Mouse (Mus musculus) erythroid progenitor cell, adult 5-6 weeks (primary cell): ENCODE data around the gene Gm2956. TPM values are rescaled to one million over a fixed set of nuclear protein-coding genes. Genes with fewer than 3 reads are reported as not detected.
"Not testable (repeated sequence)": the region's sequence is repeated elsewhere in the genome, so short reads cannot be mapped to it uniquely, and the experiment has no call there.

Experiments
- ATAC-seq: replicated peaks from 2 replicates; pipeline ENCODE4 v1.8.0; 2016; ENCODE audit warnings: moderate number of reproducible peaks, mild to moderate bottlenecking, moderate TSS enrichment, inconsistent platforms; ENCODE audit not compliant: poor library complexity, low FRiP score, severe bottlenecking
- total RNA-seq, 2 experiments: library from RNA; stranded (forward) in 1 of 2; stranded (reverse) in 1 of 2; fragments of 150-400 nt in 1 of 2; fragments of 186-747, 209-891 nt in 1 of 2; gene quantifications; 2 replicates each; pipeline versions ENCODE4 v1.2.3 to v1.2.4; 2015 to 2017; ENCODE audit warnings: low replicate concordance in 2 of 2

Gene Gm2956
- total RNA-seq (2015; ENCODE audit: low replicate concordance) (not detected in 2 replicates), total RNA-seq (2017; ENCODE audit: low replicate concordance) (not detected in 2 replicates)

DNA sequence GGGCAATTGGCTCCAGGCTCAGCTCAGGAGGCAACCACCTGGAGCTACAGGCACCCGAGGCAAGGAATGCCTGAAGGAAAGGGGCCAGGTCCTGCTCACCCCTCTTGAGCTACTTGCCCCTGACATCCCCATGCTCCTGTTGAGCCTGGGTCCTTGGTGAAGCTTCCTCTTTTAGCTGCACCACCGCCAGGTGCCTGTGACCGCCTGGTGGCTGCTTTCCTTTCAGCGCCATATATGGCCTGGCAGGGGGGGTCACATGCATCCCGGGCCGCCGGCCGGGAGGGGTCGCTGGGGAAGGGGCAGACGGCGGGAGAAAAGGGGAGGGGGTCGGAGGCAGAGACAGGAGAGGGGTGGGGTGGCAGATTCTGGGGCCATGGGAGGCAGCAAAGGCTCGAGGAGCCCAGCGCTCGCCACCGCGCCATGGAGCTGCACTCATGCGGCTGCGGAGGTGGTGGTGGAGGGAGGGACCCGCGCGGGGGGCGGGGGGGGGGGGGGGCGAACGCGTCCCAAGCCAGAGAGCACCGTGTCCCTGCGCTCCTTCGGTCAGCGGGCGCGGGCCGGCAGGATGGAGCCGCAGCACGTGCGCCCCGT, at the start of gene Gm2956:
TSS of gene Gm2956 (plus strand) at position 541 of the 591 bp plus-strand sequence.
- not testable (repeated sequence) for ATAC-seq

DNA sequence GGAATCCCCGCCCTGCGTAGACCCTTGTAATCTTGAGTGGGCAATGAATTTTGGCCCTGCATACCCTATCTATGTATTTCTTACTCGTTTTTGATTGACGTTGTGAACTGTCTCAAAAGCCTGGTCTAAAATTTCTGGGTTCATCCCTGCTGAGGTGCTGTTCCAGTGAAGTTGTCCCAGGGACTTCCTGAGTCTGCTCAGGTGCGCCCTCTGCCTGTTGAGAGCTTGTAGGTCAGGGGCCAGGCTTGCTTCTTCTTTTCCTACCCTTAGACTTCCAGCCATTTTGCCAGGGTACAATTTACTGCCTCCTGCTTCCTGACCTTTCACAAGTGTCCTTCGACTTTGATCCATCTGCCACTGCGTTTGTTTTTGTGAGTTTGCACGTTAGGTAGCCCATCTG, 979 bp downstream of the Gm2956 start:
- ATAC-seq, result not testable (repeated sequence)

GRCm38 (mm10) chr14:3394793-3395192, 62.4 kb downstream of the Gm2956 start, which contains the start of gene Gm10413:
Gene Gm10413 (plus strand): TSS chr14:3395093.
- not testable (repeated sequence) for ATAC-seq

Other genes with a start within 250 kb of the Gm2956 start
- 1.8 TPM in 1 of 2 replicates, not detected in the other for gene Gm10340, start 198.6 kb upstream of the Gm2956 start, total RNA-seq (2015; ENCODE audit: low replicate concordance)
- not detected in 2 replicates for gene Gm10340, start 198.6 kb upstream of the Gm2956 start, total RNA-seq (2017; ENCODE audit: low replicate concordance)
- not detected in 2 replicates for gene Gm5795, start 144.4 kb upstream of the Gm2956 start, total RNA-seq (2015; ENCODE audit: low replicate concordance)
- not detected in 2 replicates for gene Gm5795, start 144.4 kb upstream of the Gm2956 start, total RNA-seq (2017; ENCODE audit: low replicate concordance)
- gene D830030K20Rik, start 124.1 kb upstream of the Gm2956 start, total RNA-seq (2015; ENCODE audit: low replicate concordance), result not detected in 2 replicates
- not detected in 2 replicates for gene D830030K20Rik, start 124.1 kb upstream of the Gm2956 start, total RNA-seq (2017; ENCODE audit: low replicate concordance)
- gene Gm10413, start 62.5 kb downstream of the Gm2956 start, total RNA-seq (2015; ENCODE audit: low replicate concordance), result not detected in 2 replicates
- gene Gm10413, start 62.5 kb downstream of the Gm2956 start, total RNA-seq (2017; ENCODE audit: low replicate concordance), result not detected in 2 replicates
- 0.84 TPM in 1 of 2 replicates, not detected in the other for gene Gm10409, start 80.0 kb downstream of the Gm2956 start, total RNA-seq (2015; ENCODE audit: low replicate concordance)
- not detected in 2 replicates for gene Gm10409, start 80.0 kb downstream of the Gm2956 start, total RNA-seq (2017; ENCODE audit: low replicate concordance)
- not detected in 2 replicates for gene Gm3005, start 95.5 kb downstream of the Gm2956 start, total RNA-seq (2015; ENCODE audit: low replicate concordance)
- not detected in 2 replicates for gene Gm3005, start 95.5 kb downstream of the Gm2956 start, total RNA-seq (2017; ENCODE audit: low replicate concordance)
- not detected in 2 replicates for gene Gm10408, start 116.8 kb downstream of the Gm2956 start, total RNA-seq (2015; ENCODE audit: low replicate concordance)
- gene Gm10408, start 116.8 kb downstream of the Gm2956 start, total RNA-seq (2017; ENCODE audit: low replicate concordance), result not detected in 2 replicates